Mouse (Mus musculus): ENCODE data around the gene Esf1. TPM values are rescaled to one million over a fixed set of nuclear protein-coding genes. Genes with fewer than 3 reads are reported as not detected.
"Not testable (repeated sequence)": the region's sequence is repeated elsewhere in the genome, so short reads cannot be mapped to it uniquely, and the experiment has no call there.

The Esf1 gene
- total RNA-seq, 2 experiments from 2014 or later = 47.0 to 103 TPM

- no peak for ATAC-seq (replicated peaks; ENCODE audit: low FRiP score, low TSS enrichment, poor library complexity, severe bottlenecking)
These were observed 70.4 kb downstream of the Esf1 start for GRCm38 (mm10) chr2:140099971-140100370.

- ATAC-seq (replicated peaks; ENCODE audit: low FRiP score, low TSS enrichment, poor library complexity, severe bottlenecking) = peak; percentile 100
These were observed 73.2 kb downstream of the Esf1 start for GRCm38 (mm10) chr2:140097131-140097591.

DNA sequence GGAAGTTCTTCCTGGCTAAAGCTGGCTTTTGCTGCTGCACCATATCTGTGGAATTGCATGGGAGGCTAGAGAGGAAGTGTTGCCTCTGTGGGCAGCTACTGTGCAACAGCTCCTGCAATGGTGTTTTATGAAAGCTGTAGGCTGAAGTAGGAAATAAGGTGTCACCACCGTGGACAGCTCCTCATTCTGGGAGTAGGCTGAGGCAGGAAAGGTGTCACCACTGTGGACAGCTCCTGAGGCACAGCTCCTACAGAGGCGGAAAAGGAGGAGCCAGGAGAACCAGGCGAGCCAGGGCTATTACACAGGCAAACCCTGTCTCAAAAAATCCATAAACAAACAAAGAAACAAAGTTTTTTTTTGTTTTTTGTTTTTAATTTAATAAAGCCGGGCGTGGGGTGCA is 74.3 kb downstream of the Esf1 start:
- no peak for ATAC-seq (replicated peaks; ENCODE audit: low FRiP score, low TSS enrichment, poor library complexity, severe bottlenecking)

DNA sequence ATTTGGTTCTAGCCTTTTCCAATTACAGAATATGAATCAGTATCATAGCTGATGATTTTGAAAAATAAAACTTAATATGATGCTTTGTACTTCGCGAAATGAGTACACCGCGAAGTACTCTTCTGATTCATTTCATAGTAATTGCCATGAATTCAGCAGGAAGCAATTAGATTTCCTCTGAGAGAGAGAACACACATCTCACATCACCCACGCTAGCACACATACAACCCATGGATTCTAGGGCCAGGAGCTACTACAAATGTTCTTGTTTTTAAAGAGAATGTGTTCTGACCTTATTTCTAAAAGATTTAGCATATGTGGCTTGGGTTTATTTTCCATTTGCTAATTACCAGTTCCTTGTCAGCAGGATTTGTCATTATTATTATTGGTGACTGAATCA is 76.9 kb downstream of the Esf1 start:
- ATAC-seq (replicated peaks; ENCODE audit: low FRiP score, low TSS enrichment, poor library complexity, severe bottlenecking) = no peak

DNA sequence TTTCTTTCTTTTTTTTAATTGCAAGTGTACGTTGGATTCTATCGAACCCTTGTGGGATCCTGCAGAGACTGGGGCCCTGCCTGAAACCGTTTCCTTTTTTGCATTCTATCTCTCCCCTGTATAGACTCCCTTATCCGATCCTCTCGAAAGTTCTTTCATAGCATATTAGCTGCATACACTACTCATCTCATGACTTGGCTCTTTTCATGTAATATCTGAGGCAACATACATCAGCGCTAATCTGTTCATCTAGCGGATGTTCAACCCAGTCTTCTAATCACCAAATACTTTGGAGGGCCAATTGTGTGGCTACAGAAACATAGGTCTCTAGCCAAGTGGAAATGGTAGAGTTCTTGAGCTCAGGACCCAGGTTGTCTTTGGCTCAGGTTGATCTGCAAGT is 86.1 kb downstream of the Esf1 start:
- peak; percentile 44; the same call in 1 of the 2 replicates for ATAC-seq (replicated peaks; ENCODE audit: low FRiP score, low TSS enrichment, poor library complexity, severe bottlenecking)

DNA sequence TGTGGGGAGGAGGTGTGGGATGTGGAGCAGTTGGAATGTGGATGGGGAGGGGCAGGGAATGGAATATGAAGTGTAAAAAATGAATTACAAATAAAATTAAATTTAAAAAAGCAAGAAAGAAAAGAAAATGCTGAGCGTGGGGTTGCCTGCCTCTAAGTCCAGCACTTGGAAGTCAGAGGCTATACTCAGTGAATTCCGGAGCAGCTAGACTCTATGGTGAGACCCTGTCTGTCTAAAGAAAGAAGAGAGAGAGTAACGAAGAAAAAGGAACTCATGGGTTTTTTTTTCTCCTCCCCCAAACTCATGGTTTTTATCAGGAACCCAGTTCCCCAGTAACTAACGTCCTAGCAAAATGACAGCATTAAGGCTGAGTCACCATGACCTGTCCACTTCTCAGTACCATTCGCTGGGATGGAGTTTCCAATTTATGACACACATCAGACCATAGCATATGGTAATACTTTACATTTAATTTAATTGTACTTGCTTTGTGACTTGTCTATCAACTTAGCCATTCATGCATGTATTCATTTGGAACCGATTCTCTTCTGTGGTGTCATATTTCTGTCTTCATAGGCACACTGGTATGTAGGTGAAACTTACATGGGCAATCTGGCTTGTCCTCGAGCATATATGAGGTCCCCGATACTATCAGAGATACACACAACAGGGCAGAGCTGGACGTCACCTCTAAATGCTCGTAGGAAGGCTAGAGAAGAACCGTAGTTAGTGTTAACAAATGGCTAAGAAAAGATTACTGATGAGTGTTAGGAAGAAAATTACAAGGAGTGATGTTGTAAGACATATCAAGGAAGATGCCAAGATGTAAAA is 89.4 kb downstream of the Esf1 start:
- no peak for ATAC-seq (replicated peaks; ENCODE audit: low FRiP score, low TSS enrichment, poor library complexity, severe bottlenecking)

DNA sequence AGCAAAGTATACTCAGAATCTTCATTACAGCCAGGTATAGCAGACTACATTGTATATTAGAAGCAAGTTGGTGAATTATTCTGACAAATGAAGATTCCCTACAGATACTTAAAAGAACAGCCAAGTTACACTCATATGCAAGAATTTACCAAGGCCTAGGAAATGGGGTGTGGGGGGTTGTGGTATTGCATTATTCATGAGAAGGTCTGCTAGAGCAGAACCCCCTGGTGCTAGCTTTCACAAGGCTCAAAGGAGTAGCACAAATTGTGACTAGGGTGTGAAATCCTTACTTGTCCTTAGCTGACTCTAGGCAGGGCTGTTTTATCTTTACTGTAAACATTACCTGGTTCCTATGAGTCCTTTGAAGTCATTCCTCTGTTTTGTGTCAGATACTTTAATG is 91.1 kb downstream of the Esf1 start:
- ATAC-seq (replicated peaks; ENCODE audit: low FRiP score, low TSS enrichment, poor library complexity, severe bottlenecking) = not testable (repeated sequence)

GRCm38 (mm10) chr2:140078600-140079280 is 91.6 kb downstream of the Esf1 start:
- ATAC-seq (replicated peaks; ENCODE audit: low FRiP score, low TSS enrichment, poor library complexity, severe bottlenecking) = no peak

DNA sequence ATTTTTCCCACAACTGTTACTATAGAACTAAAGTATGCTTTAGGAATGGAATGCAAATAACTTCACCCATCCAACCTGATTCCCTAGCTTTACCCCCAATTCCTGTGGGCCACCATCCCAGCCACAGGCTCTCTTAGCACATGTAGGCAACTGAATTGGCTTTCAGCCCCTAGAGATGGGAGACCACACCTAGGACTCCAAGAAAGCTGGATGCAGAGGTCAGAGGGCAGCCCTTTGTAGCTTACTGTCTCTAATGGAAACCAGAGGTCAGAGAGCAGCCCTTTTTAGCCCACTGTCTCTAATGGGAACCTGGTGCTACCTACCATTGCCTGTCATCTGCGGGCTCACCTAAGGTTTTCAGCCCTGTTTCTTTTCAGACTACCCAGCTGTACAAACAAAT is 92.9 kb downstream of the Esf1 start:
- no peak for ATAC-seq (replicated peaks; ENCODE audit: low FRiP score, low TSS enrichment, poor library complexity, severe bottlenecking)

- ATAC-seq (replicated peaks; ENCODE audit: low FRiP score, low TSS enrichment, poor library complexity, severe bottlenecking) = no peak
These were observed 95.2 kb downstream of the Esf1 start for GRCm38 (mm10) chr2:140075150-140075549.

Other genes starting within 250 kb of the Esf1 start
- 15.2 and 29.6 TPM in 2 replicates for gene Tasp1, start 103.8 kb downstream of the Esf1 start, total RNA-seq (2014; fragmentation: Nextera tagmentation)
- gene Tasp1, start 103.8 kb downstream of the Esf1 start, total RNA-seq (2017) = 17.9 and 21.4 TPM in 2 replicates
- gene Gm17374, start 18.5 kb downstream of the Esf1 start, total RNA-seq (2014; fragmentation: Nextera tagmentation) = not detected in 2 replicates
- not detected in 2 replicates for gene Gm17374, start 18.5 kb downstream of the Esf1 start, total RNA-seq (2017)
- 9.7 and 23.7 TPM in 2 replicates for gene Ndufaf5, start 85 bp upstream of the Esf1 start, total RNA-seq (2014; fragmentation: Nextera tagmentation)
- gene Ndufaf5, start 85 bp upstream of the Esf1 start, total RNA-seq (2017) = 22.4 and 30.5 TPM in 2 replicates
- not detected in 2 replicates for gene Sel1l2, start 219.1 kb upstream of the Esf1 start, total RNA-seq (2014; fragmentation: Nextera tagmentation)
- gene Sel1l2, start 219.1 kb upstream of the Esf1 start, total RNA-seq (2017) = not detected in 2 replicates
- 7.4 and 17.2 TPM in 2 replicates for gene Macrod2, start 224.7 kb upstream of the Esf1 start, total RNA-seq (2014; fragmentation: Nextera tagmentation)
- 10.8 and 10.9 TPM in 2 replicates for gene Macrod2, start 224.7 kb upstream of the Esf1 start, total RNA-seq (2017)

Measured in megakaryocyte-erythroid progenitor cell, adult 5-6 weeks (primary cell).